ENCODE assay signal across 8 mouse cellular contexts in genomic region chr16:92698612-92698998, GRCm38 (mm10).
A peak's percentile ranks its signal among the peaks of the same experiment; 100 is the strongest.
DNase-seq lines count a peak whose midpoint lies in the region; ATAC-seq and TF ChIP-seq lines count a peak whose summit lies in the region.

No protein-coding gene starts in this region.

- peak overlapping the region; percentile 36 for H3ac ChIP-seq in C2C12 (ENCODE audit: control insufficient read depth, insufficient read length, low read depth)

- H3K27ac ChIP-seq in heart, embryonic 12.5 days (ENCODE audit: poor library complexity, severe bottlenecking), result no peak overlapping the region
- no peak overlapping the region for H3K27ac ChIP-seq in kidney, postnatal 0 days
- peak overlapping the region; percentile 84 for H3K27ac ChIP-seq in liver, embryonic 14.5 days
- H3K27ac ChIP-seq in stomach, embryonic 15.5 days, result peak overlapping the region; percentile 55

- ATAC-seq in heart, embryonic 12.5 days (ENCODE audit: insufficient number of reproducible peaks, low FRiP score), result peak; percentile 81
- ATAC-seq in kidney, postnatal 0 days (replicated peaks; ENCODE audit: low FRiP score, low read depth), result peak; percentile 62
- peak; percentile 70 for ATAC-seq in liver, embryonic 14.5 days (ENCODE audit: insufficient read depth)
- peak; percentile 72; the same call in 1 of the 2 replicates for ATAC-seq in stomach, embryonic 15.5 days (ENCODE audit: insufficient read depth, low FRiP score, low read depth)

- no peaks in the 10 kb centered on the region for H3K36me3 ChIP-seq in C2C12 (ENCODE audit: control insufficient read depth, insufficient read depth)
- H3K36me3 ChIP-seq in erythroblast, embryonic 14.5 days (ENCODE audit: control insufficient read depth), result no peaks in the 10 kb centered on the region
- H3K36me3 ChIP-seq in heart, embryonic 12.5 days, result no peaks in the 10 kb centered on the region
- no peaks in the 10 kb centered on the region for H3K36me3 ChIP-seq in kidney, postnatal 0 days (ENCODE audit: insufficient read depth, low read length)
- no peaks in the 10 kb centered on the region for H3K36me3 ChIP-seq in liver, embryonic 14.5 days (replicated peaks; ENCODE audit: control insufficient read depth, insufficient read depth, low read depth)
- H3K36me3 ChIP-seq in stomach, embryonic 15.5 days, result no peaks in the 10 kb centered on the region

- peak overlapping the region; percentile 14 for H3K4me3 ChIP-seq in C2C12 (ENCODE audit: insufficient read depth, poor library complexity, severe bottlenecking)
- peak overlapping the region; percentile 81 for H3K4me3 ChIP-seq in erythroblast, embryonic 14.5 days (replicated peaks)
- peak overlapping the region; percentile 56 for H3K4me3 ChIP-seq in heart, embryonic 12.5 days
- H3K4me3 ChIP-seq in kidney, postnatal 0 days (replicated peaks; ENCODE audit: low read depth, low read length), result peak overlapping the region; percentile 47
- H3K4me3 ChIP-seq in liver, embryonic 14.5 days (ENCODE audit: insufficient read depth in 1 of 2, low read depth in 2 of 2, low read length in 2 of 2), result peak overlapping the region; percentile 70 to 76
- peak overlapping the region; percentile 49 for H3K4me3 ChIP-seq in stomach, embryonic 15.5 days (replicated peaks)

- H3K27me3 ChIP-seq in C2C12 (ENCODE audit: control insufficient read depth, insufficient read depth, insufficient read length), result no peaks in the 10 kb centered on the region
- peaks cover 87% of the 10 kb centered on the region for H3K27me3 ChIP-seq in erythroblast, embryonic 14.5 days (ENCODE audit: control insufficient read depth)
- peaks cover 46% of the 10 kb centered on the region for H3K27me3 ChIP-seq in heart, embryonic 12.5 days (replicated peaks)
- H3K27me3 ChIP-seq in kidney, postnatal 0 days (ENCODE audit: insufficient read depth, low read length), result peaks cover 28% of the 10 kb centered on the region
- peaks cover 23% of the 10 kb centered on the region for H3K27me3 ChIP-seq in liver, embryonic 14.5 days (ENCODE audit: control insufficient read depth, insufficient read depth, low read length)
- H3K27me3 ChIP-seq in stomach, embryonic 15.5 days (replicated peaks), result peaks cover 32% of the 10 kb centered on the region

- peaks cover 36% of the 10 kb centered on the region for H3K79me3 ChIP-seq in C2C12 (ENCODE audit: low read depth)

- no peak for TF ChIP-seq POLR2A in brain, embryonic 14.5 days (IDR thresholded peaks at IDR 0.05; ENCODE audit: borderline replicate concordance, extremely low read depth, insufficient read depth, insufficient read length, poor library complexity, severe bottlenecking)

- no peaks in the 10 kb centered on the region; the same call in 1 of the 2 replicates for H3K9me3 ChIP-seq in erythroblast, embryonic 14.5 days (ENCODE audit: control insufficient read depth, low read length)
- no peaks in the 10 kb centered on the region for H3K9me3 ChIP-seq in heart, embryonic 12.5 days (replicated peaks)
- H3K9me3 ChIP-seq in kidney, postnatal 0 days (replicated peaks; ENCODE audit: low read length), result no peaks in the 10 kb centered on the region
- H3K9me3 ChIP-seq in liver, embryonic 14.5 days (ENCODE audit: control insufficient read depth, low read length), result no peaks in the 10 kb centered on the region
- no peaks in the 10 kb centered on the region for H3K9me3 ChIP-seq in stomach, embryonic 15.5 days

- DNase-seq in brain, embryonic 14.5 days (ENCODE audit: low read depth), result peak; percentile 89
- peak; percentile 89 for DNase-seq in kidney, postnatal 0 days (ENCODE audit: low spot score)
- peak; percentile 75 to 84 (median 77) for DNase-seq in liver, embryonic 14.5 days (ENCODE audit: low read depth in 3 of 3, low spot score in 3 of 3)
- peak; percentile 92 for DNase-seq in neural tube, embryonic 10.5 days (ENCODE audit: extremely low spot score, low spot score)

- WGBS in heart, embryonic 12.5 days, result 0% methylated on average over 26 of the region's 26 CpGs
- WGBS in kidney, postnatal 0 days, result under 1% methylated on average over 21 of the region's 26 CpGs
- under 1% methylated on average over 26 of the region's 26 CpGs for WGBS in liver, embryonic 14.5 days (ENCODE audit: insufficient replicate concordance)
- under 1% methylated on average over 26 of the region's 26 CpGs for WGBS in stomach, embryonic 15.5 days

- peaks cover 56% of the 10 kb centered on the region for H3K79me2 ChIP-seq in C2C12 (ENCODE audit: control insufficient read depth, insufficient read depth)

- H3K4me1 ChIP-seq in erythroblast, embryonic 14.5 days (ENCODE audit: control insufficient read depth), result peaks cover 55% of the 10 kb centered on the region
- peaks cover 27% of the 10 kb centered on the region for H3K4me1 ChIP-seq in heart, embryonic 12.5 days (replicated peaks)
- H3K4me1 ChIP-seq in kidney, postnatal 0 days (replicated peaks; ENCODE audit: insufficient read depth, low read length), result peaks cover 6% of the 10 kb centered on the region; the same call in 1 of the 2 replicates
- peaks cover 14 to 17% of the 10 kb centered on the region in 2 experiments for H3K4me1 ChIP-seq in liver, embryonic 14.5 days (replicated peaks; ENCODE audit: control insufficient read depth in 2 of 2, insufficient read depth in 2 of 2, low read length in 1 of 2)
- H3K4me1 ChIP-seq in stomach, embryonic 15.5 days, result peaks cover 26% of the 10 kb centered on the region

- no peak for TF ChIP-seq EP300 in liver, embryonic 14.5 days (IDR thresholded peaks at IDR 0.05; ENCODE audit: low read depth)

- H3K9ac ChIP-seq in heart, embryonic 12.5 days, result peak overlapping the region; percentile 68
- H3K9ac ChIP-seq in kidney, postnatal 0 days (ENCODE audit: low read depth, low read length), result peak overlapping the region; percentile 61
- peak overlapping the region; percentile 87 for H3K9ac ChIP-seq in liver, embryonic 14.5 days (replicated peaks)
- H3K9ac ChIP-seq in stomach, embryonic 15.5 days, result peak overlapping the region; percentile 67

- H3K4me2 ChIP-seq in heart, embryonic 12.5 days, result peak overlapping the region; percentile 97
- H3K4me2 ChIP-seq in kidney, postnatal 0 days (ENCODE audit: low read length), result peak overlapping the region; percentile 96
- H3K4me2 ChIP-seq in liver, embryonic 14.5 days (ENCODE audit: low read depth), result peak overlapping the region; percentile 100
- peak overlapping the region; percentile 92 for H3K4me2 ChIP-seq in stomach, embryonic 15.5 days

- TF ChIP-seq CTCF in C2C12 (IDR thresholded peaks at IDR 0.05; ENCODE audit: control insufficient read depth, insufficient read depth, insufficient read length), result peak; percentile 89
- TF ChIP-seq CTCF in brain, embryonic 14.5 days (IDR thresholded peaks at IDR 0.05; ENCODE audit: borderline replicate concordance, extremely low read depth, insufficient read depth, insufficient read length), result peak; percentile 86
- peak; percentile 94 for TF ChIP-seq CTCF in kidney, postnatal 0 days (IDR thresholded peaks at IDR 0.05; ENCODE audit: low read depth)
- peak; percentile 99 for TF ChIP-seq CTCF in liver, embryonic 14.5 days (IDR thresholded peaks at IDR 0.05; ENCODE audit: low read depth)

TF ChIP-seq in C2C12, 6 proteins besides CTCF, POLR2A, EP300 and RAD21:
- no peak for TF ChIP-seq FOSL1 (IDR thresholded peaks at IDR 0.05; ENCODE audit: insufficient read depth, low read length, poor library complexity, severe bottlenecking)
- TF ChIP-seq USF1 (IDR thresholded peaks at IDR 0.05; ENCODE audit: low read depth), result no peak
- no peak for TF ChIP-seq MAX (IDR thresholded peaks at IDR 0.05)
- no peak for TF ChIP-seq MYOG (IDR thresholded peaks at IDR 0.05; ENCODE audit: control insufficient read depth, extremely low read depth, insufficient read length)
- TF ChIP-seq CEBPB (IDR thresholded peaks at IDR 0.05; ENCODE audit: low read depth), result no peak
- no peak for TF ChIP-seq MYOD1 (IDR thresholded peaks at IDR 0.05; ENCODE audit: control insufficient read depth, insufficient read length, low read depth)

Comparison
In these comparisons a context has a peak if more than half of its experiments do, and no peak if none do; other contexts are left out.
1. H3K4me3 ChIP-seq: peak in every context shown above with its lines; median percentile 81 in erythroblast, embryonic 14.5 days; 73 in liver, embryonic 14.5 days; 56 in heart, embryonic 12.5 days; 49 in stomach, embryonic 15.5 days; 47 in kidney, postnatal 0 days; 14 in C2C12.
2. H3K27ac ChIP-seq: peak in liver, embryonic 14.5 days (single experiment) and stomach, embryonic 15.5 days (single experiment); none in heart, embryonic 12.5 days (single experiment) and kidney, postnatal 0 days (single experiment).
3. Peak in every context shown above with its lines, with median percentiles within 50 percentile points of each other: CTCF ChIP-seq, DNase-seq, ATAC-seq, H3K4me2 ChIP-seq and H3K9ac ChIP-seq.